Mouse (Mus musculus): ENCODE results near the gene Gm10719. TPM values are rescaled to one million over a fixed set of nuclear protein-coding genes. Genes with fewer than 3 reads are reported as not detected.
A peak's percentile ranks its signal among the peaks of the same experiment; 100 is the strongest.
"Not testable (repeated sequence)": the region's sequence is repeated elsewhere in the genome, so short reads cannot be mapped to it uniquely, and the experiment has no call there.

Gm10719 gene
- polyA plus RNA-seq, 1 experiment from 2014 or later, result not detected

DNA sequence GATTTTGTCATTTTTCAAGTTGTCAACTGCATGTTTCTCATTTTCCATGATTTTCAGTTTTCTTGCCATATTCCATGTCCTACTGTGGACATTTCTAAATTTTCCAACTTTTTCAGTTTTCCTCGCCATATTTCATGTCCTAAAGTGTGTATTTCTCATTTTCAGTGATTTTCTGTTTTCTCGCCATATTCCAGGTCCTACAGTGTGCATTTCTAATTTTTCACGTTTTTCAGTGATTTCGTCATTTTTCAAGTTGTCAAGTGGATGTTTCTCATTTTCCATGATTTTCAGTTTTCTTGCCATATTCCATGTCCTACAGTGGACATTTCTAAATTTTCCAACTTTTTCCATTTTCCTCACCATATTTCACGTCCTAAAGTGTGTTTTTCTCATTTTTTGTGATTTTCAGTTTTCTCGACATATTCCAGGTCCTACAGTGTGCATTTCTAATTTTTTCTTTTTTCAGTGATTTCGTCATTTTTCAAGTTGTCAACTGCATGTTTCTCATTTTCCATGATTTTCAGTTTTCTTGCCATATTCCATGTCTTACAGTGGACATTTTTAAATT lies 5.1 kb upstream of the Gm10719 start:
- not testable (repeated sequence) for H3K4me3 ChIP-seq (ENCODE audit: low read length); H3K27ac ChIP-seq (ENCODE audit: low read depth, low read length); H3K36me3 ChIP-seq (ENCODE audit: control insufficient read depth, insufficient read depth, low read length); H3K9ac ChIP-seq (ENCODE audit: low read depth, low read length); H3K4me1 ChIP-seq (ENCODE audit: control insufficient read depth, insufficient read depth, low read depth, low read length); H3K9me3 ChIP-seq (ENCODE audit: control insufficient read depth, low read length); H3K4me2 ChIP-seq (ENCODE audit: low read length); H3K27me3 ChIP-seq (replicated peaks; ENCODE audit: control insufficient read depth, insufficient read depth, low read length); ATAC-seq
- 78% methylated on average over 2 of the region's 7 CpGs for WGBS

DNA sequence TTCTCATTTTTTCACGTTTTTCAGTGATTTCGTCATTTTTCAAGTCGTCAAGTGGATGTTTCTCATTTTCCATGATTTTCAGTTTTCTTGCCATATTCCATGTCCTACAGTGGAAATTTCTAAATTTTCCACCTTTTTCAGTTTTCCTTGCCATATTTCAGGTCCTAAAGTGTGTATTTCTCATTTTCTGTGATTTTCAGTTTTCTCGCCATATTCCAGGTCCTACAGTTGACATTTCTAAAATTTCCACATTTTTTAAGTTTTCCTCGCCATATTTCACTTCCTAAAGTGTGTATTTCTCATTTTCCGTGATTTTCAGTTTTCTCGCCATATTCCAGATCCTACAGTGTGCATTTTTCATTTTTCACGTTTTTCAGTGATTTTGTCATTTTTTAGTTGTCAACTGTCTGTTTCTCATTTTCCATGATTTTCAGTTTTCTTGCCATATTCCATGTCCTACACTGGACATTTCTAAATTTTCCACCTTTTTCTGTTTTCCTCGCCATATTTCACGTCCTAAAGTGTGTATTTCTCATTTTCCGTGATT lies 4.4 kb upstream of the Gm10719 start, which contains the start of gene Gm10721:
Gene Gm10721, plus strand, starts transcription at position 408 of the 547 bp plus-strand sequence.
- WGBS, result no CpG with 5 or more reads among the region's 11 CpGs
- H3K27ac ChIP-seq (ENCODE audit: low read depth, low read length); H3K4me2 ChIP-seq (ENCODE audit: low read length); H3K9ac ChIP-seq (ENCODE audit: low read depth, low read length); H3K4me1 ChIP-seq (ENCODE audit: control insufficient read depth, insufficient read depth, low read depth, low read length); H3K4me3 ChIP-seq (ENCODE audit: low read length); H3K9me3 ChIP-seq (ENCODE audit: control insufficient read depth, low read length); H3K27me3 ChIP-seq (replicated peaks; ENCODE audit: control insufficient read depth, insufficient read depth, low read length); H3K36me3 ChIP-seq (ENCODE audit: control insufficient read depth, insufficient read depth, low read length): not testable (repeated sequence)
- ATAC-seq, result peak; percentile 66; the same call in 1 of the 2 replicates

DNA sequence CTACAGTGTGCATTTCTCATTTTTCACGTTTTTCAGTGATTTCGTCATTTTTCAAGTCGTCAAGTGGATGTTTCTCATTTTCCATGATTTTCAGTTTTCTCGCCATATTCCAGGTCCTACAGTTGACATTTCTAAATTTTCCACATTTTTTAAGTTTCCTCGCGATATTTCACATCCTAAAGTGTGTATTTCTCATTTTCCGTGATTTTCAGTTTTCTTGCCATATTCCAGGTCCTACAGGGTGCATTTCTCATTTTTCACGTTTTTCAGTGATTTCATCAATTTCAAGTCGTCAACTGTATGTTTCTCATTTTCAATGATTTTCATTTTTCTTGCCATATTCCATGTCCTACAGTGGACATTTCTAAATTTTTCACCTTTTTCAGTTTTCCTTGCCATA lies 1.9 kb upstream of the Gm10719 start, which contains the start of gene Gm10720:
Gene Gm10720, plus strand, starts transcription at position 301 of the 400 bp plus-strand sequence.
- not testable (repeated sequence) for ATAC-seq; H3K9ac ChIP-seq (ENCODE audit: low read depth, low read length); H3K27me3 ChIP-seq (replicated peaks; ENCODE audit: control insufficient read depth, insufficient read depth, low read length); H3K27ac ChIP-seq (ENCODE audit: low read depth, low read length); H3K4me1 ChIP-seq (ENCODE audit: control insufficient read depth, insufficient read depth, low read depth, low read length); H3K36me3 ChIP-seq (ENCODE audit: control insufficient read depth, insufficient read depth, low read length); H3K4me3 ChIP-seq (ENCODE audit: low read length); H3K4me2 ChIP-seq (ENCODE audit: low read length); H3K9me3 ChIP-seq (ENCODE audit: control insufficient read depth, low read length)
- 58% methylated on average over 4 of the region's 9 CpGs for WGBS

DNA sequence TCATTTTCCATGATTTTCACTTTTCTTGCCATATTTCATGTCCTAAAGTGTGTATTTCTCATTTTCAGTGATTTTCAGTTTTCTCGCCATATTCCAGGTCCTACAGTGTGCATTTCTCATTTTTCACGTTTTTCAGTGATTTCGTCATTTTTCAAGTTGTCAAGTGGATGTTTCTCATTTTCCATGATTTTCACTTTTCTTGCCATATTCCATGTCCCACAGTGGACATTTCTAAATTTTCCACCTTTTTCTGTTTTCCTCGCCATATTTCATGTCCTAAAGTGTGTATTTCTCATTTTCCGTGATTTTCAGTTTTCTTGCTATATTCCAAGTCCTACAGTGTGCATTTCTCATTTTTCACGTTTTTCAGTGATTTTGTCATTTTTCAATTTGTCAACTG lies 1.3 kb upstream of the Gm10719 start:
- WGBS, result 73% methylated on average over 4 of the region's 6 CpGs
- not testable (repeated sequence) for H3K4me1 ChIP-seq (ENCODE audit: control insufficient read depth, insufficient read depth, low read depth, low read length); H3K4me2 ChIP-seq (ENCODE audit: low read length); H3K9me3 ChIP-seq (ENCODE audit: control insufficient read depth, low read length); H3K27me3 ChIP-seq (replicated peaks; ENCODE audit: control insufficient read depth, insufficient read depth, low read length); H3K36me3 ChIP-seq (ENCODE audit: control insufficient read depth, insufficient read depth, low read length); H3K27ac ChIP-seq (ENCODE audit: low read depth, low read length); ATAC-seq; H3K9ac ChIP-seq (ENCODE audit: low read depth, low read length); H3K4me3 ChIP-seq (ENCODE audit: low read length)

DNA sequence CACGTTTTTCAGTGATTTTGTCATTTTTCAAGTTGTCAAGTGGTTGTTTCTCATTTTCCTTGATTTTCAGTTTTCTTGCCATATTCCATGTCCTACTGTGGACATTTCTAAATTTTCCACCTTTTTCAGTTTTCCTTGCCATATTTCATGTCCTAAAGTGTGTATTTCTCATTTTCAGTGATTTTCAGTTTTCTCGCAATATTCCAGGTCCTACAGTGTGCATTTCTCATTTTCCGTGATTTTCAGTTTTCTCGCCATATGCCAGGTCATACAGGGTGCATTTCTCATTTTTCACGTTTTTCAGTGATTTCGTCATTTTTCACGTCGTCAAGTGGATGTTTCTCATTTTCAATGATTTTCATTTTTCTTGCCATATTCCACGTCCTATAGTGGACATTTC lies 1.7 kb downstream of the Gm10719 start:
- 62% methylated on average over 9 of the region's 9 CpGs for whole genome bisulfite sequencing
- not testable (repeated sequence) for H3K9me3 ChIP-seq (ENCODE audit: control insufficient read depth, low read length); H3K27ac ChIP-seq (ENCODE audit: low read depth, low read length); H3K9ac ChIP-seq (ENCODE audit: low read depth, low read length); ATAC-seq; H3K4me1 ChIP-seq (ENCODE audit: control insufficient read depth, insufficient read depth, low read depth, low read length); H3K4me2 ChIP-seq (ENCODE audit: low read length); H3K27me3 ChIP-seq (replicated peaks; ENCODE audit: control insufficient read depth, insufficient read depth, low read length); H3K36me3 ChIP-seq (ENCODE audit: control insufficient read depth, insufficient read depth, low read length); H3K4me3 ChIP-seq (ENCODE audit: low read length)

DNA sequence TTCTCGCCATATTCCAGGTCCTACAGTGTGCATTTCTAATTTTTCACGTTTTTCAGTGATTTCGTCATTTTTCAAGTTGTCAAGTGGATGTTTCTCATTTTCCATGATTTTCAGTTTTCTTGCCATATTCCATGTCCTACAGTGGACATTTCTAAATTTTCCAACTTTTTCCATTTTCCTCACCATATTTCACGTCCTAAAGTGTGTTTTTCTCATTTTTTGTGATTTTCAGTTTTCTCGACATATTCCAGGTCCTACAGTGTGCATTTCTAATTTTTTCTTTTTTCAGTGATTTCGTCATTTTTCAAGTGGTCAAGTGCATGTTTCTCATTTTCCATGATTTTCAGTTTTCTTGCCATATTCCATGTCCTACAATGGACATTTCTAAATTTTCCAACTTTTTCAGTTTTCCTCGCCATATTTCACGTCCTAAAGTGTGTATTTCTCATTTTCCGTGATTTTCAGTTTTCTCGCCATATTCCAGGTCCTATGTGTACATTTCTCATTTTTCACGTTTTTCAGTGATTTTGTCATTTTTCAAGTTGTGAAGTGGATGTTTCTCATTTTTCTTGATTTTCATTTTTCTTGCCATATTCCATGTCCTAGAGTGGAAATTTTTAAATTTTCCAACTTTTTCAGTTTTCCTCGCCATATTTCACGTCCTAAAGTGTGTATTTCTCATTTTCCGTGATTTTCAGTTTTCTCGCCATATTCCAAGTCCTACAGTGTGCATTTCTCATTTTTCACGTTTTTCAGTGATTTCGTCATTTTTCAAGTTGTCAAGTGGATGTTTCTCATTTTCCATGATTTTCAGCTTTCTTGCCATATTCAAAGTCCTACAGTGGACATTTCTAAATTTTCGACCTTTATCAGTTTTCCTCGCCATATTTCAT lies 2.9 kb downstream of the Gm10719 start:
- not testable (repeated sequence) for H3K27ac ChIP-seq (ENCODE audit: low read depth, low read length); H3K9me3 ChIP-seq (ENCODE audit: control insufficient read depth, low read length); H3K27me3 ChIP-seq (replicated peaks; ENCODE audit: control insufficient read depth, insufficient read depth, low read length); H3K4me1 ChIP-seq (ENCODE audit: control insufficient read depth, insufficient read depth, low read depth, low read length); H3K4me2 ChIP-seq (ENCODE audit: low read length); H3K9ac ChIP-seq (ENCODE audit: low read depth, low read length); H3K36me3 ChIP-seq (ENCODE audit: control insufficient read depth, insufficient read depth, low read length); H3K4me3 ChIP-seq (ENCODE audit: low read length)
- ATAC-seq, result peak; percentile 69; the same call in 1 of the 2 replicates
- WGBS, result 82% methylated on average over 11 of the region's 19 CpGs

DNA sequence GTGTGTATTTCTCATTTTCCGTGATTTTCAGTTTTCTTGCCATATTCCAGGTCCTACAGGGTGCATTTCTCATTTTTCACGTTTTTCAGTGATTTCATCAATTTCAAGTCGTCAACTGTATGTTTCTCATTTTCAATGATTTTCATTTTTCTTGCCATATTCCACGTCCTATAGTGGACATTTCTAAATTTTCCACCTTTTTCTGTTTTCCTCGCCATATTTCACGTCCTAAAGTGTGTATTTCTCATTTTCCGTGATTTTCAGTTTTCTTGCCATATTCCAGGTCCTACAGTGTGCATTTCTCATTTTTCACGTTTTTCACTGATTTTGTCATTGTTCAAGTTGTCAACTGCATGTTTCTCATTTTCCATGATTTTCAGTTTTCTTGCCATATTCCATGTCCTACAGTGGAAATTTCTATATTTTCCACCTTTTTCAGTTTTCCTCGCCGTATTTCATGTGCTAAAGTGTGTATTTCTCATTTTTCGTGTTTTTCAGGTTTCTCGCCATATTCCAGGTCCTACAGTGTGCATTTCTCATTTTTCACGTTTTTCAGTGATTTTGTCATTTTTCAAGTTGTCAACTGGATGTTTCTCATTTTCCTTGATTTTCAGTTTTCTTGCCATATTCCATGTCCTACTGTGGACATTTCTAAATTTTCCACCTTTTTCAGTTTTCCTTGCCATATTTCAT lies 5.3 kb downstream of the Gm10719 start:
- WGBS, result 75% methylated on average over 9 of the region's 13 CpGs
- H3K36me3 ChIP-seq (ENCODE audit: control insufficient read depth, insufficient read depth, low read length), result not testable (repeated sequence)

DNA sequence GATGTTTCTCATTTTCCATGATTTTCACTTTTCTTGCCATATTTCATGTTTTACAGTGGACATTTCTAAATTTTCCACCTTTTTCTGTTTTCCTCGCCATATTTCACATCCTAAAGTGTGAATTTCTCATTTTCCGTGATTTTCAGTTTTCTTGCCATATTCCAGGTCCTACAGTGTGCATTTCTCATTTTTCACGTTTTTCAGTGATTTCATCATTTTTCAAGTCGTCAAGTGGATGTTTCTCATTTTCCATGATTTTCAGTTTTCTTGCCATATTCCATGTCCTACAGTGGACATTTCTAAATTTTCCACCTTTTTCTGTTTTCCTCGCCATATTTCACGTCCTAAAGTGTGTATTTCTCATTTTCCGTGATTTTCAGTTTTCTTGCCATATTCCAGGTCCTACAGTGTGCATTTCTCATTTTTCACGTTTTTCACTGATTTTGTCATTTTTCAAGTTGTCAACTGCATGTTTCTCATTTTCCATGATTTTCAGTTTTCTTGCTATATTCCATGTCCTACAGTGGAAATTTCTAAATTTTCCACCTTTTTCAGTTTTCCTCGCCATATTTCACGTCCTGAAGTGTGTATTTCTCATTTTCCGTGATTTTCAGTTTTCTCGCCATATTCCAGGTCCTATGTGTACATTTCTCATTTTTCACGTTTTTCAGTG lies 6.2 kb downstream of the Gm10719 start, which contains the start of gene Gm10718:
Gene Gm10718, plus strand, starts transcription at position 236 of the 673 bp plus-strand sequence.
- not testable (repeated sequence) for H3K4me1 ChIP-seq (ENCODE audit: control insufficient read depth, insufficient read depth, low read depth, low read length); H3K36me3 ChIP-seq (ENCODE audit: control insufficient read depth, insufficient read depth, low read length)
- 70% methylated on average over 9 of the region's 13 CpGs for WGBS

More for the DNA sequence above, 5.3 kb downstream of the Gm10719 start:
- H3K27ac ChIP-seq (ENCODE audit: low read depth, low read length); H3K4me2 ChIP-seq (ENCODE audit: low read length); H3K9me3 ChIP-seq (ENCODE audit: control insufficient read depth, low read length); H3K4me1 ChIP-seq (ENCODE audit: control insufficient read depth, insufficient read depth, low read depth, low read length); H3K27me3 ChIP-seq (replicated peaks; ENCODE audit: control insufficient read depth, insufficient read depth, low read length); H3K9ac ChIP-seq (ENCODE audit: low read depth, low read length); ATAC-seq; H3K4me3 ChIP-seq (ENCODE audit: low read length): not testable (repeated sequence)

More for the DNA sequence above, 6.2 kb downstream of the Gm10719 start, which contains the start of gene Gm10718:
- not testable (repeated sequence) for H3K4me3 ChIP-seq (ENCODE audit: low read length); H3K27me3 ChIP-seq (replicated peaks; ENCODE audit: control insufficient read depth, insufficient read depth, low read length); H3K4me2 ChIP-seq (ENCODE audit: low read length); ATAC-seq; H3K9me3 ChIP-seq (ENCODE audit: control insufficient read depth, low read length); H3K9ac ChIP-seq (ENCODE audit: low read depth, low read length); H3K27ac ChIP-seq (ENCODE audit: low read depth, low read length)

All from hindbrain, embryonic 16.5 days (tissue).